Mouse (Mus musculus) olfactory bulb, adult 2 months (tissue): Measurements from ENCODE around the gene Palm3.

Experiments
- CTCF ChIP-seq: fragments of 200-500 bp; IDR thresholded peaks from 2 replicates; pipeline ENCODE4 v1.5.1; 2012; ENCODE audit warnings: low read depth, mild to moderate bottlenecking, low read length, moderate library complexity; ENCODE audit not compliant: insufficient read depth
- POLR2A ChIP-seq: fragments of 200-500 bp; IDR thresholded peaks from 2 replicates; pipeline ENCODE4 v1.6.1; 2012; ENCODE audit warnings: mild to moderate bottlenecking, low read depth, low read length, moderate library complexity; ENCODE audit not compliant: insufficient read depth

DNA sequence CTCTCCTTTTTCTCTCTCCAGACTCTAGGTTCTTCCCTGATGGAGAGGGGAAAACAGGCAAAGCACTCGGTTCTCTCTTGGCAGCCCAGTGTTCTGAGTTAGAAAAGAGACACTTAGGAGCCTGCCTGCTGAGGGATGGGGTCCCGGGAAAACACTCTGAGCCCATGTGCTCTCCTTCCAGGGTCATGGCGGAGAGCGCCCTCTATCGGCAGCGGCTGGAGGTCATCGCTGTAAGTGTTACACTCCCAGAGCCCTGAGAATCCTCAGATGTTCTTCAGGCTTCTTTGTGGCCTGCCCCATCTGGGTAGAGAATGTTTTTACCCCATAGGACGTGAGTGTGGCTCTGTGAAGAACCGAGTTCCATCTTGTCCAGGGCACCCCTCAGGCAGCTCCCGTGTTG lies 2.9 kb downstream of the Palm3 start:
- TF ChIP-seq CTCF (peak; percentile 54; the same call in 1 of the 2 replicates), POLR2A (no peak)
